Mouse (Mus musculus) frontal cortex, postnatal 14 days (tissue): Measurements from ENCODE around the gene Olfr53.
"Not testable (repeated sequence)": the region's sequence is repeated elsewhere in the genome, so short reads cannot be mapped to it uniquely, and the experiment has no call there.

Experiments
- DNase-seq, 2 experiments: peaks; one replicate each; pipeline ENCODE4 v3.0.0; 2022; ENCODE audit warnings: low spot score in 2 of 2

The Olfr53 gene

DNA sequence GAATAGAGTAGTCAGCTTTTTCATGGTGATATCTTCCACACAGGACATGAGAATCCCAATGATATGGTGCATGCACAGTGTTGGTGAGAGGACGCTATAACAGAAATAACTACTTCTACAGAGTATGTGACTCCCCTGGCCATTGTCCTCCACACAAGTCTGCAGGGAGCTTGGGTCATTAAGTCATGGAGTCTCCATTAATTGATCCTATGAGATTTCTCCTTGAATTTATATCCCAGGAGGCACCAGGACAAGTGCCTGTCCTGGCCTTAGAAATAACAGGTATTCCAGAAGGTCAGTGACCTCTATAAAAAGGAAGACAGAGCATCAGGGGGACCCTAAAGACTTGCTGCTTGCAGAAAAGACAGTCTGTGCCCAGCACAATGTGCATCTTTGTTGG lies at the start of gene Olfr53:
Gene Olfr53 (plus strand): TSS at position 301 of the 400 bp plus-strand sequence.
- DNase-seq = no peak

DNA sequence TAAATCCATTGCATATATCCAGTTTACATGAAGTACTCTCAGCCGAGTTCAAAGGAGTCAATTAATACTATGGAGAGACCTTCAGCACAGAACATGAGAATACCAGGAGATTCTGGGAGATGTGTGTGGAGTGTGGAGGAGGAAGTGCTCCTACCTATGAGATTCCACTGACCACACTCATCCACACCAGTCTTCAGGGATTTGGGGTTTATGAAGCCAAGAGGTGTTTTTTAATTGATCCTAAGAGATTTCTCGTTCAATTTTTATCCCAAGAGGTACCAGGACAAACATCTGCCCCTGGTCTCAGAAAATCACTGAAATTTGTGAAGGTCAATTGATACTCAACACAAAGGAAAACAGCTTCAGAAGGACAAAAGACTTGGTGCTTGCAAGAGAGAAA lies 45.3 kb upstream of the Olfr53 start, which contains the start of gene Olfr46:
Gene Olfr46 (plus strand): TSS at position 301 of the 400 bp plus-strand sequence.
- DNase-seq = not testable (repeated sequence)

DNA sequence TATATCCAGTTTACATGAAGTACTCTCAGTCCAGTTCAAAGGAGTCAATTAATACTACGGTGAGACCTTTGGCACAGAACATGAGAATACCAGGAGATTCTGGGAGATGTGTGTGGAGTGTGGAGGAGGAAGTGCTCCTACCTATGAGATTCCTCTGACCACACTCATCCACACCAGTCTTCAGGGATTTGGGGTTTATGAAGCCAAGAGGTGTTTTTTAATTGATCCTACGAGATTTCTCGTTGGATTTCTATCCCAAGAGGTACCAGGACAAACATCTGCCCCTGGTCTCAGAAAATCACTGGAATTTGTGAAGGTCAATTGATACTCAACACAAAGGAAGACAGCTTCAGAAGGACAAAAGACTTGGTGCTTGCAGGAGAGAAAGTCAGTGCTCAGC lies 17.6 kb upstream of the Olfr53 start, which contains the start of gene Olfr61:
Gene Olfr61 (plus strand): TSS at position 301 of the 400 bp plus-strand sequence.
- not testable (repeated sequence) for DNase-seq

DNA sequence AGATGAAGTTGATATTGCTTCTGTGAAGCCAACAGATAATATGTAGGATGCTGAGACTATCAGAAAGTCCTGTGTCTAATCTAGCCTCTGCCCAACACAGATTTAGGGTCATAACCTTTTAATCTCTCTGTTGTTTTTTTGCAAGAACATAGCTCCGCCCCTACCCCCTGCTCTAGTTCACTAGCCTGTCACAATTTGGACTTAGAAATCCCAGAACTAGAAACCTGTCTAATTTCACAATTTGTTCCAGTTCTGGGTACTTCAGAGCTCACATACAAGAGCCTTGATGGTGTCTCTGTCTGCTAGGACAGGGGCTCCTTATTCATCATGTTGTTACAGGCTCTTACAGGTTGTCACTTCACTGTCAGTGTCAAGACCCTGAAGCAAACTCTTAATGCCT lies 15.7 kb upstream of the Olfr53 start:
- DNase-seq = no peak

DNA sequence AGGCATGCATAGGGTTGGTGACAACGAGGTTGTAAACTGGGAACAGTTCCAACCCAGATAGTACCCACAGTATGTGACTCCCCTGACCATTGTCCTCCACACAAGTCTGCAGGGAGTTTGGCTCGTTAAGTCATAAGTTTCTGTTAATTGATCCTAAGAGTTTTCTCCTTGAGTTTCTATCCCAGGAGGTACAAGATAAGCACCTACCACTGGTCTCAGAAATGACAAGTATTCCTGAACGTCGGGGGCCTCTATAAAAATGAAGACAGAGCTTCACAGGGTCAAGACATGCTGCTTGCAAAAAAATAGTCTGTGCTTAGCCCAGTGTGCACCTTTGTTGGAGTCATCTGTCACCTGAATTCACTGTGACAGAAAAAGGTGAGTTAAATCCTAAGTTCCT lies 13.4 kb downstream of the Olfr53 start, which contains the start of gene Olfr539:
Gene Olfr539 (plus strand): TSS at position 301 of the 400 bp plus-strand sequence.
- DNase-seq = no peak

DNA sequence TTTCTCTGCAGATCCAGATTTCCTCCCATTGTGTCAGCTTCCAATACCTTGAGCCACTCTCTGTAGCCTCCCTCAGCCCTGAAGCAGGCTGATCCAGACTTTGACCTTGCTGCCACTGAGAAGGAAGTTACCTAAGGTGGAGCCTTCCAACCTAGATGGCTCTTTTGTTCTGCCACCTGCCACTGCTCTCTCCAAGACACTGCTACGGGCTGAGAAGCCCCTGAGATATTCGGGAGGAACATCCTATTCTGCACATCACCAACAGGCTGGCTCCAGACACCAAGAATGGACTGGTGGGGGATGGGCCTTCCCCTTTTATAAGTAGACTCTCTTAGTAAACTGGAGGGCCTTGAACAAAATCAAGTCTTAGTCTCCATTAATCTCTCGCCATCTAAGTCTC lies 24.4 kb downstream of the Olfr53 start:
- DNase-seq = not testable (repeated sequence)

DNA sequence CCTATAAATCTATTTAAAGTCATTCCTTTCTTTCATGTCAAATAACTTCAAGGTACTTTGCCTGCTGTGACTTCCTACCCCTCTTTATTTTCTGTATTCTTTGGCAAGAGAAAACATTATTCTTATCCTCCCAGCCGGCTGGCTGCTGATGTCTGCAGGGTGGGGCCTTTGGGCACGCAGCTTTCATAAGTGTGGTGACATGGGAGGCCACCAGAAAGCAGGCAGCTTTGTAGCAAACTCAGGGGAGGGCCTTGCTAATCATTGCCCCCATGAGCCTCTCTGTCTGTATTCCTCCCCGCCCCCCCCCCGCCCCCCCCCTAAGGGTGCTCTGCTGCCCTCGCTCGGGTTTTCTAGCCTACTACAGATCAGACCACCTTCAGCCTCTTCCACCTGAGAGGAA lies 29.6 kb downstream of the Olfr53 start:
- DNase-seq = no peak

DNA sequence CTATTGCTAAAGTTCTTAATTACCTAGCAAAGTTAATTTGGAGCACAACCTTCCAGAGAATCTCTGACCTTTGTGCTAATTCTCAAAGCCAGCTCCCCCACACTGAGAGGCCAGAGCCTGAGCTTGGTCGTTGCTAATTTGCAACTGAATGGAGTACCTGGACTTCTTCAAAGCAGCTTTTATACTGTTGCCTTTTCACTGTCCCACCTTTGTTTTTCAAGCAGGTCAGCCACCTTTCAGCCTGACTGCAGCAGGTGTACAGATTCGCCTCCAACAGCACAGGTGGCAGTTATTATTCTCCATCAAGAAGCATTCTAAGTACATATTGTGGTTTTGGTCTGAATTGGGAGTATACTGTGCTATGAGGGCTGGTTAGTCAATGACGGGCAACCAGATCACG lies 33.3 kb downstream of the Olfr53 start:
- not testable (repeated sequence) for DNase-seq

DNA sequence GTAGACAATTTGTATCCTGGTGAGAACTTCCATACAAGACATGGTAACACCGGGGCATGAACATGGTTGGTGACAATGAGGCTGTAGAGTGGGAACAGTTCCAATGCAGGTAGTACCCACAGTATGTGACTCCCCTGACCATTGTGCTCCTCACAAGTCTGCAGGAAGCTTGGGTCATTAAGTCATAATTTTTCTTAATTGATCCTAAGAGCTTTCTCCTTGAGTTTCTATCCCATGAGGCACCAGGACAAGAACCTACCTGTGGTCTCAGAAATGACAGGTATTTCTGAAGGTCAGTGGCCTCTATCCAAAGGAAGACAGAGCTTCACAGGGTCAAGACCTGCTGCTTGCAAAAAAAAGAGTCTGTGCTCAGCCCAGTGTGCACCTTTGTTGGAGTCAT lies 35.4 kb downstream of the Olfr53 start, which contains the start of gene Olfr45:
Gene Olfr45 (plus strand): TSS at position 301 of the 400 bp plus-strand sequence.
- no peak for DNase-seq

DNA sequence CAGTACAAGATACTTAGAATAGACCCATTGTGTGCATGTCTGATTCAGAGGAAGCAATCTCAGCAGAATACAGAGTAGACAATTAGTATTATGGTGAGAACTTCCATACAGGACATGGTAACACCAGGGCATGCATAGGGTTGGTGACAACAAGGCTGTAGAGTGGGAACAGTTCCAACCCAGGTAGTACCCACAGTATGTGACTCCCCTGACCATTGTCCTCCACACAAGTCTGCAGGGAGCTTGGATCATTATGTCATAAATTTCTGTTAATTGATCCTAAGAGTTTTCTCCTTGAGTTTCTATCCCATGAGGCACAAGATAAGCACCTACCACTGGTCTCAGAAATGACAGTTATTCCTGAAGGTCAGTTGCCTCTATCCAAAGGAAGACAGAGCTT lies 50.7 kb downstream of the Olfr53 start, which contains the start of gene Olfr541:
Gene Olfr541 (plus strand): TSS at position 301 of the 400 bp plus-strand sequence.
- no peak for DNase-seq
